Mouse (Mus musculus) MEL (cell line): ENCODE measurements around the gene Ctsh. TPM values are rescaled to one million over a fixed set of nuclear protein-coding genes. Genes with fewer than 3 reads are reported as not detected.
A peak's percentile ranks its signal among the peaks of the same experiment; 100 is the strongest.

Experiments used
- DNase-seq: peaks from one replicate; pipeline ENCODE4 v3.0.0; 2011; ENCODE audit warnings: low read depth, low spot score
- H3K27ac ChIP-seq: 2 replicates; pipeline ENCODE4 v1.5.1; 2012; ENCODE audit warnings: low read depth, mild to moderate bottlenecking, control low read depth, low read length, moderate library complexity; ENCODE audit not compliant: control insufficient read depth
- H3K27me3 ChIP-seq, 2 experiments: fragments of 150-350 bp in 1 of 2; sonication (generic) in 1 of 2; 2 replicates each; pipeline ENCODE4 v1.6.1; 2012; ENCODE audit warnings: low read length in 2 of 2, mild to moderate bottlenecking in 2 of 2, improper control_type of control experiment in 1 of 2, moderate library complexity in 1 of 2; ENCODE audit not compliant: insufficient read depth in 2 of 2, control insufficient read depth in 1 of 2
- H3K36me3 ChIP-seq, 2 experiments: 2 replicates each; pipeline ENCODE4 v1.6.1; 2012 to 2014; ENCODE audit warnings: low read length in 2 of 2, improper control_type of control experiment in 1 of 2, inconsistent platforms in 1 of 2, mild to moderate bottlenecking in 1 of 2; ENCODE audit not compliant: insufficient read depth in 2 of 2, control insufficient read depth in 1 of 2
- H3K4me1 ChIP-seq, 2 experiments: fragments of 150-350 bp in 1 of 2; sonication (generic) in 1 of 2; 2 replicates each; pipeline ENCODE4 v1.6.1; 2012; ENCODE audit warnings: low read length in 2 of 2, improper control_type of control experiment in 1 of 2, mild to moderate bottlenecking in 1 of 2; ENCODE audit not compliant: insufficient read depth in 2 of 2, control insufficient read depth in 1 of 2
- H3K4me3 ChIP-seq, 2 experiments: fragments of 150-350 bp in 1 of 2; sonication (generic) in 1 of 2; 2 replicates each; pipeline ENCODE4 v1.5.1; 2012; ENCODE audit warnings: low read depth in 2 of 2, low read length in 2 of 2, mild to moderate bottlenecking in 2 of 2, moderate library complexity in 2 of 2, control low read depth in 1 of 2, improper control_type of control experiment in 1 of 2; ENCODE audit not compliant: control insufficient read depth in 1 of 2, insufficient read depth in 1 of 2
- H3K79me2 ChIP-seq: 2 replicates; pipeline ENCODE4 v1.6.1; 2012; ENCODE audit warnings: mild to moderate bottlenecking, low read length, moderate library complexity; ENCODE audit not compliant: control insufficient read depth, poor library complexity, insufficient read depth
- H3K9ac ChIP-seq: 2 replicates; pipeline ENCODE4 v1.6.1; 2012; ENCODE audit warnings: low read depth, mild to moderate bottlenecking, control low read depth, low read length, moderate library complexity; ENCODE audit not compliant: control insufficient read depth, poor library complexity, severe bottlenecking
- H3K9me3 ChIP-seq: fragments of 150-350 bp; sonication (generic); replicated peaks from 2 replicates; pipeline ENCODE4 v1.6.1; 2012; ENCODE audit warnings: mild to moderate bottlenecking, low read length, improper control_type of control experiment, moderate library complexity; ENCODE audit not compliant: insufficient read depth
- CHD1 ChIP-seq: IDR thresholded peaks from 2 replicates; pipeline ENCODE4 v1.6.1; 2012; ENCODE audit warnings: low read depth, mild to moderate bottlenecking, inconsistent platforms, low read length, improper control_type of control experiment
- CTCF ChIP-seq, 3 experiments: IDR thresholded peaks in 2 of 3; conservative IDR thresholded peaks in 1 of 3; 2 replicates each; pipeline ENCODE4 v1.5.1; 2011 to 2012; ENCODE audit warnings: low read length in 3 of 3, low read depth in 2 of 3, mild to moderate bottlenecking in 2 of 3, improper control_type of control experiment in 1 of 3, inconsistent platforms in 1 of 3, mixed read lengths in 1 of 3, moderate library complexity in 1 of 3; ENCODE audit not compliant: control insufficient read depth in 1 of 3, insufficient read depth in 1 of 3, poor library complexity in 1 of 3, severe bottlenecking in 1 of 3
- E2F4 ChIP-seq: IDR thresholded peaks from 2 replicates; pipeline ENCODE4 v1.6.1; 2011; ENCODE audit warnings: low read depth, low read length, improper control_type of control experiment, borderline replicate concordance
- EP300 ChIP-seq, 2 experiments: IDR thresholded peaks; 2 replicates each; pipeline ENCODE4 v1.6.1; 2011; ENCODE audit warnings: improper control_type of control experiment in 2 of 2, low read length in 2 of 2, low read depth in 1 of 2, mild to moderate bottlenecking in 1 of 2
- ETS1 ChIP-seq: IDR thresholded peaks from 2 replicates; pipeline ENCODE4 v1.6.1; 2012; ENCODE audit warnings: low read depth, mild to moderate bottlenecking, inconsistent platforms, low read length, improper control_type of control experiment, moderate library complexity
- JUND ChIP-seq: IDR thresholded peaks from 2 replicates; pipeline ENCODE4 v1.6.1; 2011; ENCODE audit warnings: low read depth, mild to moderate bottlenecking, improper control_type of control experiment, low read length
- KAT2A ChIP-seq: conservative IDR thresholded peaks from 2 replicates; pipeline ENCODE4 v1.6.1; 2012; ENCODE audit warnings: low read depth, low read length, improper control_type of control experiment, inconsistent platforms
- MAX ChIP-seq: IDR thresholded peaks from 2 replicates; pipeline ENCODE4 v1.6.1; 2011; ENCODE audit warnings: low read length, improper control_type of control experiment
- MXI1 ChIP-seq: IDR thresholded peaks from 2 replicates; pipeline ENCODE4 v1.6.1; 2011; ENCODE audit warnings: mild to moderate bottlenecking, low read depth, low read length, improper control_type of control experiment
- MYC ChIP-seq: IDR thresholded peaks from 2 replicates; pipeline ENCODE4 v1.6.1; 2011; ENCODE audit warnings: low read depth, mild to moderate bottlenecking, low read length, improper control_type of control experiment, moderate library complexity
- POLR2A ChIP-seq, 2 experiments: IDR thresholded peaks; 2 replicates each; pipeline ENCODE4 v1.6.1; 2011 to 2012; ENCODE audit warnings: low read length in 2 of 2, mild to moderate bottlenecking in 2 of 2, control low read depth in 1 of 2, improper control_type of control experiment in 1 of 2, low read depth in 1 of 2, moderate library complexity in 1 of 2; ENCODE audit not compliant: control insufficient read depth in 1 of 2, insufficient read depth in 1 of 2, poor library complexity in 1 of 2
- POLR2AphosphoS2 ChIP-seq: IDR thresholded peaks from 2 replicates; pipeline ENCODE4 v1.6.1; 2011; ENCODE audit warnings: low read length, improper control_type of control experiment
- RCOR1 ChIP-seq: IDR thresholded peaks from 2 replicates; pipeline ENCODE4 v1.6.1; 2012; ENCODE audit warnings: low read depth, mild to moderate bottlenecking, inconsistent platforms, low read length, improper control_type of control experiment
- SIN3A ChIP-seq: IDR thresholded peaks from 2 replicates; pipeline ENCODE4 v1.6.1; 2012; ENCODE audit warnings: low read length, improper control_type of control experiment, inconsistent platforms
- TBP ChIP-seq: IDR thresholded peaks from 2 replicates; pipeline ENCODE4 v1.8.0; 2011; ENCODE audit warnings: low read depth, low read length, improper control_type of control experiment
- polyA plus RNA-seq, 2 experiments: library from polyadenylated mRNA; stranded (reverse) in 1 of 2; unstranded in 1 of 2; fragments of >175 nt in 1 of 2; fragments of >200 nt in 1 of 2; gene quantifications; 2 replicates each; pipeline versions ENCODE4 v1.2.1 to v1.2.4; 2012; ENCODE audit warnings: low replicate concordance in 2 of 2, low read depth in 1 of 2; ENCODE audit not compliant: insufficient read length in 2 of 2, insufficient read depth in 1 of 2, missing spikeins in 1 of 2
- total RNA-seq: library from RNA; depleted of rRNA; stranded (reverse); fragments of 300-350 nt; gene quantifications from 2 replicates; pipeline ENCODE4 v1.2.3, GENCODE M21; 2012

Gene Ctsh
- total and polyA plus RNA-seq, 3 experiments: not detected

GRCm38 (mm10) chr9:90089339-90090104 lies 35.6 kb downstream of the Ctsh start:
- Histone ChIP-seq H3K9me3 (no peaks in the 10 kb centered on the region), H3K9ac (no peak overlapping the region), H3K4me3 (no peak overlapping the region), H3K27ac (no peak overlapping the region), H3K36me3 (peaks cover 0 to 35% of the 10 kb centered on the region in 2 experiments; a peak in 3 of 4 replicates), H3K79me2 (no peaks in the 10 kb centered on the region), H3K27me3 (no peaks in the 10 kb centered on the region), H3K4me1 (no peaks in the 10 kb centered on the region)
- TF ChIP-seq SIN3A (no peak), ETS1 (no peak), CHD1 (no peak), POLR2A (IDR thresholded peaks at IDR 0.05; ENCODE audit: control insufficient read depth in 1 of 2, insufficient read depth in 1 of 2, low read depth in 1 of 2, low read length in 2 of 2, poor library complexity in 1 of 2) (no peak), POLR2AphosphoS2 (peak; percentile 55)
- no peak for DNase-seq

GRCm38 (mm10) chr9:90098934-90099333 lies 45.0 kb downstream of the Ctsh start:
- Histone ChIP-seq H3K9me3 (no peaks in the 10 kb centered on the region), H3K4me3 (no peak overlapping the region), H3K36me3 (peaks cover 2 to 70% of the 10 kb centered on the region in 2 experiments; a peak in 3 of 4 replicates), H3K4me1 (no peaks in the 10 kb centered on the region), H3K79me2 (peaks cover 10% of the 10 kb centered on the region), H3K27me3 (no peaks in the 10 kb centered on the region), H3K9ac (no peak overlapping the region), H3K27ac (no peak overlapping the region)
- no peak for TF ChIP-seq KAT2A
- TF ChIP-seq CTCF (IDR thresholded peaks at IDR 0.05 in 2 of 3, conservative IDR thresholded peaks at IDR 0.05 in 1 of 3; ENCODE audit: control insufficient read depth in 1 of 3, insufficient read depth in 1 of 3, low read depth in 2 of 3, low read length in 3 of 3, poor library complexity in 1 of 3, severe bottlenecking in 1 of 3): peak in 2 of 3 experiments; percentile 15 to 53; a peak in 4 of 6 replicates
- DNase-seq: peak; percentile 59

GRCm38 (mm10) chr9:90100760-90101159 lies 46.8 kb downstream of the Ctsh start:
- DNase-seq: peak; percentile 58
- Histone ChIP-seq H3K4me1 (no peaks in the 10 kb centered on the region; a peak in 1 of 4 replicates), H3K36me3 (peaks cover 6 to 71% of the 10 kb centered on the region in 2 experiments), H3K4me3 (no peak overlapping the region), H3K9me3 (no peaks in the 10 kb centered on the region), H3K79me2 (peaks cover 19% of the 10 kb centered on the region), H3K27me3 (no peaks in the 10 kb centered on the region), H3K9ac (no peak overlapping the region), H3K27ac (no peak overlapping the region)
- TF ChIP-seq E2F4: no peak
- TF ChIP-seq JUND: no peak
- TF ChIP-seq RCOR1: no peak
- TF ChIP-seq MYC: 0 out of 2 replicates have a peak, but pooled peaks have one; percentile 34
- TF ChIP-seq EP300 (IDR thresholded peaks at IDR 0.05; ENCODE audit: low read depth in 1 of 2, low read length in 2 of 2): no peak
- TF ChIP-seq POLR2AphosphoS2: no peak
- no peak for TF ChIP-seq TBP
- TF ChIP-seq MAX: no peak
- peak; percentile 26; the same call in 1 of the 2 replicates for TF ChIP-seq MXI1
- peak; percentile 49 to 58 (median 55) for TF ChIP-seq CTCF (IDR thresholded peaks at IDR 0.05 in 2 of 3, conservative IDR thresholded peaks at IDR 0.05 in 1 of 3; ENCODE audit: control insufficient read depth in 1 of 3, insufficient read depth in 1 of 3, low read depth in 2 of 3, low read length in 3 of 3, poor library complexity in 1 of 3, severe bottlenecking in 1 of 3)
